Mouse (Mus musculus): ENCODE measurements at regions not wholly inside any gene's neighbourhood (a gene's known extent, or its start where the extent isn't known, plus 50 kb on each side); places are given as distances from the start of the nearest gene placed in this dataset.

- TF ChIP-seq CTCF (IDR thresholded peaks at IDR 0.05; ENCODE audit: low read depth, low read length) (no peak), POLR2A (IDR thresholded peaks at IDR 0.05; ENCODE audit: insufficient read depth, low read length) (no peak)
Measured at GRCm38 (mm10) chr1:35814751-35815150, 253.4 kb upstream of the Hs6st1 start.

Data from ES-Bruce4 (cell line).